Mouse (Mus musculus): ENCODE measurements at regions not wholly inside any gene's neighbourhood (a gene's known extent, or its start where the extent isn't known, plus 50 kb on each side); places are given as distances from the start of the nearest gene placed in this dataset.

- H3K27ac ChIP-seq (replicated peaks): 0 out of 2 replicates have a peak overlapping the region, but pooled peaks have one; percentile 35
- H3K36me3 ChIP-seq: no peaks in the 10 kb centered on the region
- H3K4me1 ChIP-seq: peaks cover 10% of the 10 kb centered on the region
- 81% methylated on average over 17 of the region's 17 CpGs for WGBS
- peaks cover 6% of the 10 kb centered on the region; the same call in 1 of the 2 replicates for H3K9me3 ChIP-seq
- ATAC-seq (ENCODE audit: low FRiP score, low read depth): no peak
- no peak overlapping the region for H3K9ac ChIP-seq (replicated peaks)
- no peak overlapping the region for H3K4me2 ChIP-seq (replicated peaks)
- 0 out of 2 replicates have a peak, but pooled peaks cover 3% of the 10 kb centered on the region for H3K27me3 ChIP-seq
- no peak overlapping the region for H3K4me3 ChIP-seq
These were observed 60.1 kb upstream of the Zfp423 start for GRCm38 (mm10) chr8:88019243-88020115.

- no peak overlapping the region for H3K27ac ChIP-seq (replicated peaks)
- peaks cover 10% of the 10 kb centered on the region for H3K4me1 ChIP-seq
- H3K36me3 ChIP-seq: no peaks in the 10 kb centered on the region
- WGBS: 97% methylated on average over 4 of the region's 4 CpGs
- no peak overlapping the region for H3K4me2 ChIP-seq (replicated peaks)
- H3K27me3 ChIP-seq: 0 out of 2 replicates have a peak, but pooled peaks cover 3% of the 10 kb centered on the region
- H3K9ac ChIP-seq (replicated peaks): no peak overlapping the region
- no peak for ATAC-seq (ENCODE audit: low FRiP score, low read depth)
- no peak overlapping the region for H3K4me3 ChIP-seq
- peaks cover 6% of the 10 kb centered on the region; the same call in 1 of the 2 replicates for H3K9me3 ChIP-seq
These were observed 59.1 kb upstream of the Zfp423 start for GRCm38 (mm10) chr8:88018494-88018893.

- no peak overlapping the region for H3K4me2 ChIP-seq (replicated peaks)
- no peaks in the 10 kb centered on the region for H3K27me3 ChIP-seq
- H3K4me3 ChIP-seq: no peak overlapping the region
- no peaks in the 10 kb centered on the region for H3K9me3 ChIP-seq
- H3K27ac ChIP-seq (replicated peaks): peak overlapping the region; percentile 71
- ATAC-seq (ENCODE audit: low FRiP score, low read depth): peak; percentile 68; the same call in 1 of the 2 replicates
- H3K4me1 ChIP-seq: peaks cover 4% of the 10 kb centered on the region; the same call in 1 of the 2 replicates
- H3K9ac ChIP-seq (replicated peaks): no peak overlapping the region
- H3K36me3 ChIP-seq: no peaks in the 10 kb centered on the region
- WGBS: 45% methylated on average over 15 of the region's 15 CpGs
These were observed 52.9 kb upstream of the Zfp423 start for GRCm38 (mm10) chr8:88012177-88012825.

- Histone ChIP-seq H3K27me3 (no peaks in the 10 kb centered on the region), H3K4me3 (no peak overlapping the region), H3K9me3 (no peaks in the 10 kb centered on the region), H3K27ac (replicated peaks) (no peak overlapping the region), H3K4me2 (replicated peaks) (no peak overlapping the region), H3K4me1 (peaks cover 4% of the 10 kb centered on the region; the same call in 1 of the 2 replicates), H3K9ac (replicated peaks) (no peak overlapping the region), H3K36me3 (no peaks in the 10 kb centered on the region)
- WGBS: 27% methylated on average over 3 of the region's 3 CpGs
- ATAC-seq (ENCODE audit: low FRiP score, low read depth): no peak
These were observed 51.2 kb upstream of the Zfp423 start for GRCm38 (mm10) chr8:88010566-88010965.

GRCm38 (mm10) chr8:88009878-88010277 lies 50.5 kb upstream of the Zfp423 start:
- Histone ChIP-seq H3K4me1 (peaks cover 4% of the 10 kb centered on the region; the same call in 1 of the 2 replicates), H3K36me3 (no peaks in the 10 kb centered on the region), H3K4me2 (replicated peaks) (no peak overlapping the region), H3K9ac (replicated peaks) (no peak overlapping the region), H3K27me3 (no peaks in the 10 kb centered on the region), H3K4me3 (no peak overlapping the region), H3K9me3 (no peaks in the 10 kb centered on the region), H3K27ac (replicated peaks) (no peak overlapping the region)
- no peak for ATAC-seq (ENCODE audit: low FRiP score, low read depth)
- 66% methylated on average over 3 of the region's 3 CpGs for WGBS

All from midbrain, embryonic 12.5 days (tissue).